Mouse (Mus musculus): ENCODE data around the gene Ccdc9. TPM values are rescaled to one million over a fixed set of nuclear protein-coding genes. Genes with fewer than 3 reads are reported as not detected.

The Ccdc9 gene
- total and polyA plus RNA-seq, 3 experiments: 32.0 to 81.0 (median 47.6) TPM

GRCm38 (mm10) chr7:16295321-16295900 lies 8.8 kb upstream of the Ccdc9 start (continued):
- TF ChIP-seq RAD21 (IDR thresholded peaks at IDR 0.05; ENCODE audit: low read depth, low read length) (no peak), KAT2A (IDR thresholded peaks at IDR 0.05; ENCODE audit: insufficient replicate concordance, low read length) (no peak), TBP (conservative IDR thresholded peaks at IDR 0.05; ENCODE audit: low read depth, low read length) (no peak), USF1 (IDR thresholded peaks at IDR 0.05; ENCODE audit: low read depth, low read length) (no peak), PAX5 (IDR thresholded peaks at IDR 0.05; ENCODE audit: low read length) (no peak), CTCF (conservative IDR thresholded peaks at IDR 0.05 in 1 of 2, IDR thresholded peaks at IDR 0.05 in 1 of 2; ENCODE audit: low read depth in 2 of 2, low read length in 2 of 2) (no peak), ZNF384 (IDR thresholded peaks at IDR 0.05; ENCODE audit: low read depth, low read length) (no peak), JUND (conservative IDR thresholded peaks at IDR 0.05; ENCODE audit: low read depth, low read length) (no peak)

GRCm38 (mm10) chr7:16294837-16295236 lies 8.2 kb upstream of the Ccdc9 start:
- Histone ChIP-seq H3K4me2 (ENCODE audit: insufficient read depth, low read depth, poor library complexity, severe bottlenecking) (peak overlapping the region; percentile 53), H3K36me3 (replicated peaks in 1 of 2; ENCODE audit: control insufficient read depth in 1 of 2, insufficient read depth in 1 of 2, low read length in 1 of 2) (no peaks in the 10 kb centered on the region), H3K27me3 (replicated peaks) (no peaks in the 10 kb centered on the region), H3K79me2 (replicated peaks; ENCODE audit: control insufficient read depth, extremely low read depth, insufficient read depth, poor library complexity, severe bottlenecking) (no peaks in the 10 kb centered on the region), H3K4me3 (replicated peaks in 1 of 3; ENCODE audit: low read depth in 2 of 3, low read length in 2 of 3, poor library complexity in 1 of 3) (peak overlapping the region; percentile 49 to 61 (median 54)), H3K9ac (ENCODE audit: insufficient read depth, low read depth) (peak overlapping the region; percentile 88), H3K27ac (ENCODE audit: insufficient read depth, low read depth) (peak overlapping the region; percentile 93), H3K9me3 (replicated peaks; ENCODE audit: low read length) (no peaks in the 10 kb centered on the region), H3K4me1 (ENCODE audit: control insufficient read depth in 1 of 2, insufficient read depth in 2 of 2) (peaks cover 16 to 27% of the 10 kb centered on the region in 2 experiments)
- in situ Hi-C loops (cut with MboI; ENCODE audit: low pct_ligation_motif_present, low pct_unique_long_range_greater_than_20kb, low sequenced_read_pairs) (loop anchor here (5.0 kb wide), 1 partner anchor 32 kb away; no protein-coding TSS in a partner anchor), dilution Hi-C loops (cut with MboI; ENCODE audit: extremely low pct_ligation_motif_present, extremely low pct_unique_long_range_greater_than_20kb, low sequenced_read_pairs) (no loop called here)
- DNase-seq (ENCODE audit: extremely low read depth): peak; percentile 95
- no peak for TF ChIP-seq CHD2 (IDR thresholded peaks at IDR 0.05; ENCODE audit: low read length)
- peak; percentile 77 for TF ChIP-seq ELF1 (IDR thresholded peaks at IDR 0.05; ENCODE audit: low read depth, low read length)
- TF ChIP-seq MAX (IDR thresholded peaks at IDR 0.05; ENCODE audit: low read length): no peak; the same call in 1 of the 2 replicates
- 0 out of 2 replicates have a peak, but pooled peaks have one; percentile 55 for TF ChIP-seq NELFE (IDR thresholded peaks at IDR 0.05; ENCODE audit: low read depth, low read length)
- no peak for TF ChIP-seq E2F4 (IDR thresholded peaks at IDR 0.05; ENCODE audit: insufficient replicate concordance, low read depth, low read length)
- TF ChIP-seq NRF1 (IDR thresholded peaks at IDR 0.05; ENCODE audit: low read depth, low read length): no peak; the same call in 1 of the 2 replicates
- TF ChIP-seq JUND (conservative IDR thresholded peaks at IDR 0.05; ENCODE audit: low read depth, low read length): no peak
- no peak for TF ChIP-seq PAX5 (IDR thresholded peaks at IDR 0.05; ENCODE audit: low read length)
- 0 out of 2 replicates have a peak, but pooled peaks have one; percentile 14 for TF ChIP-seq TBP (conservative IDR thresholded peaks at IDR 0.05; ENCODE audit: low read depth, low read length)
- TF ChIP-seq CTCF (conservative IDR thresholded peaks at IDR 0.05 in 1 of 2, IDR thresholded peaks at IDR 0.05 in 1 of 2; ENCODE audit: low read depth in 2 of 2, low read length in 2 of 2): peak in 1 of 2 experiments; percentile 99; a peak in 2 of 4 replicates
- peak; percentile 95 for TF ChIP-seq RAD21 (IDR thresholded peaks at IDR 0.05; ENCODE audit: low read depth, low read length)
- no peak for TF ChIP-seq ZNF384 (IDR thresholded peaks at IDR 0.05; ENCODE audit: low read depth, low read length)
- no peak for TF ChIP-seq KAT2A (IDR thresholded peaks at IDR 0.05; ENCODE audit: insufficient replicate concordance, low read length)
- no peak for TF ChIP-seq USF2 (conservative IDR thresholded peaks at IDR 0.05; ENCODE audit: low read depth, low read length)
- TF ChIP-seq ZC3H11A (IDR thresholded peaks at IDR 0.05; ENCODE audit: low read depth, low read length): no peak
- no peak for TF ChIP-seq USF1 (IDR thresholded peaks at IDR 0.05; ENCODE audit: low read depth, low read length)
- no peak for TF ChIP-seq RCOR1 (conservative IDR thresholded peaks at IDR 0.05; ENCODE audit: low read depth, low read length)
- TF ChIP-seq BHLHE40 (IDR thresholded peaks at IDR 0.05; ENCODE audit: low read depth, low read length): 0 out of 2 replicates have a peak, but pooled peaks have one; percentile 23
- no peak; the same call in 1 of the 2 replicates for TF ChIP-seq CHD1 (IDR thresholded peaks at IDR 0.05; ENCODE audit: low read depth, low read length)
- peak; percentile 14; the same call in 1 of the 2 replicates for TF ChIP-seq ZMIZ1 (IDR thresholded peaks at IDR 0.05; ENCODE audit: low read depth, low read length)
- TF ChIP-seq IRF4 (IDR thresholded peaks at IDR 0.05; ENCODE audit: low read depth, low read length): no peak
- peak; percentile 96 for TF ChIP-seq MAZ (IDR thresholded peaks at IDR 0.05; ENCODE audit: low read depth, low read length)
- TF ChIP-seq ETS1 (conservative IDR thresholded peaks at IDR 0.05; ENCODE audit: low read depth, low read length): peak; percentile 48
- TF ChIP-seq EP300 (IDR thresholded peaks at IDR 0.05; ENCODE audit: low read length): no peak
- no peak for TF ChIP-seq GABPA (IDR thresholded peaks at IDR 0.05; ENCODE audit: insufficient replicate concordance, low read depth, low read length)
- TF ChIP-seq MEF2A (IDR thresholded peaks at IDR 0.05; ENCODE audit: borderline replicate concordance, low read depth, low read length): peak; percentile 79; the same call in 1 of the 2 replicates
- no peak for TF ChIP-seq POLR2AphosphoS2 (IDR thresholded peaks at IDR 0.05; ENCODE audit: low read depth, low read length)
- no peak for TF ChIP-seq MAFK (IDR thresholded peaks at IDR 0.05; ENCODE audit: insufficient replicate concordance, low read length)
- TF ChIP-seq JUN (IDR thresholded peaks at IDR 0.05; ENCODE audit: insufficient read depth, low read depth, low read length): peak; percentile 47; the same call in 1 of the 2 replicates
- TF ChIP-seq UBTF (IDR thresholded peaks at IDR 0.05; ENCODE audit: low read depth, low read length): 0 out of 2 replicates have a peak, but pooled peaks have one; percentile 37
- TF ChIP-seq POLR2A (IDR thresholded peaks at IDR 0.05; ENCODE audit: low read depth, low read length): no peak; the same call in 1 of the 2 replicates
- TF ChIP-seq MXI1 (IDR thresholded peaks at IDR 0.05; ENCODE audit: low read depth, low read length): no peak
- TF ChIP-seq HCFC1 (IDR thresholded peaks at IDR 0.05; ENCODE audit: low read depth, low read length): peak; percentile 29
- peak; percentile 90 for TF ChIP-seq SMC3 (IDR thresholded peaks at IDR 0.05; ENCODE audit: low read depth, low read length)
